ENCODE assay signal across 8 mouse cellular contexts in genomic region chr19:3376966-3377715, GRCm38 (mm10). TPM values are rescaled to one million over a fixed set of nuclear protein-coding genes. Genes with fewer than 3 reads are reported as not detected.
DNase-seq lines count a peak whose midpoint lies in the region; ATAC-seq lines count a peak whose summit lies in the region.
"Had no signal": no experiment of that assay in that cellular context is flagged by ENCODE, and none has a peak within 500 bp of the region (broad histone marks: within the 10 kb centered on the region; RNA-seq: fewer than 3 reads in every experiment).

No protein-coding gene starts in this region.

- H3K27me3 ChIP-seq in forebrain, embryonic 11.5 days (ENCODE audit: control insufficient read depth, insufficient read depth, low read length), result no peaks in the 10 kb centered on the region

- H3K4me2 ChIP-seq in forebrain, embryonic 11.5 days (ENCODE audit: low read depth, low read length, severe bottlenecking), result no peak overlapping the region

- ATAC-seq in granulocyte monocyte progenitor cell, adult 5-6 weeks (replicated peaks; ENCODE audit: poor library complexity, severe bottlenecking), result peak; percentile 70
- ATAC-seq in forebrain, embryonic 11.5 days (replicated peaks; ENCODE audit: low FRiP score), result no peak

- no peak overlapping the region for H3K9ac ChIP-seq in forebrain, embryonic 11.5 days (ENCODE audit: low read length)

- DNase-seq in 3T3-L1 (ENCODE audit: low read depth, low spot score) (peak; percentile 89), 416B (ENCODE audit: low read depth) (peak; percentile 78)
- peak; percentile 84 for DNase-seq in lung, postnatal 36 days
- no peak for DNase-seq in layer of hippocampus, adult 11-12 months (ENCODE audit: low spot score)
- DNase-seq in forebrain, embryonic 11.5 days (ENCODE audit: low spot score), result no peak
- no peak for DNase-seq in left cerebral cortex, adult 8-10 months (ENCODE audit: low spot score in 2 of 2)
- DNase-seq: kidney, postnatal 14 days had no signal

- no peak overlapping the region for H3K27ac ChIP-seq in forebrain, embryonic 11.5 days (ENCODE audit: low read depth, low read length)

- WGBS in forebrain, embryonic 11.5 days, result 33% methylated on average over 4 of the region's 4 CpGs

- H3K9me3 ChIP-seq in forebrain, embryonic 11.5 days (ENCODE audit: control insufficient read depth, low read length), result no peaks in the 10 kb centered on the region

- H3K4me1 ChIP-seq in forebrain, embryonic 11.5 days (replicated peaks; ENCODE audit: control insufficient read depth, insufficient read depth, low read length), result no peaks in the 10 kb centered on the region

- H3K36me3 ChIP-seq in forebrain, embryonic 11.5 days (ENCODE audit: control insufficient read depth, insufficient read depth, low read length), result no peaks in the 10 kb centered on the region

- H3K4me3 ChIP-seq in forebrain, embryonic 11.5 days (ENCODE audit: low read depth, low read length), result no peak overlapping the region

RNA-seq across cellular contexts. Expression of gene Tesmin, which starts 11.5 kb away (rescaled TPM):
- total RNA-seq in granulocyte monocyte progenitor cell, adult 5-6 weeks (2014; fragmentation: Nextera tagmentation), result 0.71 and 0.96 TPM in 2 replicates
- total RNA-seq in granulocyte monocyte progenitor cell, adult 5-6 weeks (2017), result 0.88 and 1.1 TPM in 2 replicates
- polyA plus RNA-seq in forebrain, embryonic 11.5 days (2014; fragmentation: Nextera tagmentation; extraction: Ambion mirVana), result 0.27 and 0.29 TPM in 2 replicates
- under 1 TPM in 2 of 4 experiments, not detected in 2; 0.33 to 0.34 TPM for total RNA-seq in left cerebral cortex, adult 8-10 months (2022)

RNA-seq across cellular contexts. Expression of gene Gal, which starts 37.2 kb away (rescaled TPM):
- not detected in 2 replicates for total RNA-seq in granulocyte monocyte progenitor cell, adult 5-6 weeks (2014; fragmentation: Nextera tagmentation)
- not detected in 2 replicates for total RNA-seq in granulocyte monocyte progenitor cell, adult 5-6 weeks (2017)
- 1.1 TPM in 2 replicates for polyA plus RNA-seq in forebrain, embryonic 11.5 days (2014; fragmentation: Nextera tagmentation; extraction: Ambion mirVana)
- total RNA-seq in left cerebral cortex, adult 8-10 months (2022), result 1 to 10 TPM in 3 of 4 experiments, under 1 TPM in 1; 0.82 to 3.3 (median 1.6) TPM

RNA-seq across cellular contexts. Expression of gene Cpt1a, which starts 55.0 kb away (rescaled TPM):
- total RNA-seq in granulocyte monocyte progenitor cell, adult 5-6 weeks (2014; fragmentation: Nextera tagmentation), result 49.3 and 54.8 TPM in 2 replicates
- total RNA-seq in granulocyte monocyte progenitor cell, adult 5-6 weeks (2017), result 31.6 and 36.8 TPM in 2 replicates
- 10.0 and 10.4 TPM in 2 replicates for polyA plus RNA-seq in forebrain, embryonic 11.5 days (2014; fragmentation: Nextera tagmentation; extraction: Ambion mirVana)
- total RNA-seq in left cerebral cortex, adult 8-10 months (2022), result 10 to 100 TPM; 22.4 to 29.3 (median 26.1) TPM

Comparison
In these comparisons a context has a peak if more than half of its experiments do, and no peak if none do; other contexts are left out.
1. DNase-seq: peak in 3T3-L1 (single experiment), 416B (single experiment) and lung, postnatal 36 days (single experiment); none in layer of hippocampus, adult 11-12 months (single experiment), forebrain, embryonic 11.5 days (single experiment) and left cerebral cortex, adult 8-10 months (0 of 2).